Mouse (Mus musculus) embryonic fibroblast, embryonic 13.5 days (primary cell): ENCODE results near the gene Jarid2.

ENCODE experiments used
- CTCF ChIP-seq: IDR thresholded peaks from 2 replicates; pipeline ENCODE4 v1.5.1; 2011; ENCODE audit warnings: mild to moderate bottlenecking, control low read depth, low read length, moderate library complexity, borderline replicate concordance; ENCODE audit not compliant: insufficient read depth
- POLR2A ChIP-seq: IDR thresholded peaks from 2 replicates; pipeline ENCODE4 v1.6.1; 2011; ENCODE audit warnings: low read depth, mild to moderate bottlenecking, control low read depth, low read length, moderate library complexity

DNA sequence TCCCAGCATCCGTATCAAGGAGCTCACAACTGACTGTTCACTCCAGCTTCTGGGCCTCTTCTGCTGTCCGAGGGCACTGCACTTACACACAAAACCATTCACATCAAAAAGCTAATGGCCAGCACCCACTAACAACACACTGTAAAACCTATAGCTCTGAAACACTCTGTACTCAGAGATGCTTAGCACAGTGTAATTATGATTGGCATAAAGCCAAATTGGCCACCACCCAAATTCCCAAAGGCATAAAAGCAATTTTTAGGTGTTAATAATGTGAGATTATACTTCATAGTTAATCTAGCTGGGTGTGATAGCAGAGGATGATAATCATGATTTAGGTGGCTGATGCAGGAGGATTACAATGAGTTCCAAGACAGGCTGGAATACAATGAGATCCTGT, 214.3 kb downstream of the Jarid2 start:
- TF ChIP-seq POLR2A (no peak), CTCF (no peak)
